Mouse (Mus musculus): ENCODE measurements around the gene Olfr1393. TPM values are rescaled to one million over a fixed set of nuclear protein-coding genes. Genes with fewer than 3 reads are reported as not detected.

The Olfr1393 gene
- polyA plus RNA-seq, 2 experiments: 0.03 to 0.05 TPM

DNA sequence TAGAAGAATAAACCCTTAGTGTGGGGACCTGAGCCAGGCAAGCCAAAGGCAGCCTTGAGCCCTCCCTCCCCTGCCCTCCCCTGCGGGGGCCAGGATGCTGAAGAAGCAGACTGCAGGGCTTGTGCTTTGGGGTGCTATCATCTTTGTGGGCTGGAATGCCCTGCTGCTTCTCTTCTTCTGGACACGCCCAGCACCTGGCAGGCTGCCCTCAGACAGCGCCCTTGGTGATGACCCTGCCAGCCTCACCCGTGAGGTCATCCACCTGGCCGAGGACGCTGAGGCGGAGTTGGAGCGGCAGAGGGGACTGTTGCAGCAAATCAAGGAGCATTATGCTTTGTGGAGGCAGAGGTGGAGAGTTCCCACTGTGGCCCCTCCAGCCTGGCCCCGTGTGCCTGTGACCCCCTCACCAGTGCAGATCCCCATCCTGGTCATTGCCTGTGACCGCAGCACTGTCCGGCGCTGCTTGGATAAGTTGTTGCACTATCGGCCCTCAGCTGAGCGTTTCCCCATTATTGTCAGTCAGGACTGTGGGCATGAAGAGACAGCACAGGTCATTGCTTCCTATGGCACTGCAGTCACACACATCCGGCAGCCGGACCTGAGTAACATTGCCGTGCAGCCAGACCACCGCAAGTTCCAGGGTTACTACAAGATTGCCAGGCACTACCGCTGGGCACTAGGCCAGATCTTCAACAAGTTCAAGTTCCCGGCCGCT lies 17.3 kb upstream of the Olfr1393 start:
- peaks cover 31% of the 10 kb centered on the region for H3K36me3 ChIP-seq (replicated peaks; ENCODE audit: control insufficient read depth, insufficient read depth, low read depth)
- ATAC-seq (ENCODE audit: insufficient read depth): 0 out of 2 replicates have a peak, but pooled peaks have one; percentile 14
- H3K9me3 ChIP-seq (ENCODE audit: control insufficient read depth, low read length): no peaks in the 10 kb centered on the region
- H3K27me3 ChIP-seq (ENCODE audit: control insufficient read depth, insufficient read depth, low read length): no peaks in the 10 kb centered on the region
- H3K4me3 ChIP-seq (ENCODE audit: insufficient read depth in 1 of 2, low read depth in 2 of 2, low read length in 2 of 2): no peak overlapping the region
- WGBS (ENCODE audit: insufficient replicate concordance): 91% methylated on average over 21 of the region's 21 CpGs
- DNase-seq (ENCODE audit: low read depth in 3 of 3, low spot score in 3 of 3): no peak
- no peaks in the 10 kb centered on the region for H3K4me1 ChIP-seq (replicated peaks; ENCODE audit: control insufficient read depth in 2 of 2, insufficient read depth in 2 of 2, low read length in 1 of 2)
- no peak overlapping the region for H3K4me2 ChIP-seq (ENCODE audit: low read depth)
- TF ChIP-seq EP300 (IDR thresholded peaks at IDR 0.05; ENCODE audit: low read depth) (no peak), CTCF (IDR thresholded peaks at IDR 0.05; ENCODE audit: low read depth) (no peak)
- H3K9ac ChIP-seq (replicated peaks): no peak overlapping the region
- no peak overlapping the region for H3K27ac ChIP-seq

DNA sequence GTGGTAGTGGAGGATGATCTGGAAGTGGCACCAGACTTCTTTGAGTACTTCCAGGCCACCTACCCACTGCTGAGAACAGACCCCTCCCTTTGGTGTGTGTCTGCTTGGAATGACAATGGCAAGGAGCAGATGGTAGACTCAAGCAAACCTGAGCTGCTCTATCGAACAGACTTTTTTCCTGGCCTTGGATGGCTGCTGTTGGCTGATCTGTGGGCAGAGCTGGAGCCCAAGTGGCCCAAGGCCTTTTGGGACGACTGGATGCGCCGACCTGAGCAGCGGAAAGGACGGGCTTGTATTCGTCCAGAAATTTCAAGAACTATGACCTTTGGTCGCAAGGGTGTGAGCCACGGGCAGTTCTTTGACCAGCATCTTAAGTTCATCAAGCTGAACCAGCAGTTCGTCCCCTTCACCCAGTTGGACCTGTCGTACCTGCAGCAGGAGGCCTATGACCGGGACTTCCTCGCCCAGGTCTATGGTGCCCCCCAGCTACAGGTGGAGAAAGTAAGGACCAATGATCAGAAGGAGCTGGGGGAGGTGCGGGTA lies 16.7 kb upstream of the Olfr1393 start:
- Histone ChIP-seq H3K4me1 (replicated peaks; ENCODE audit: control insufficient read depth in 2 of 2, insufficient read depth in 2 of 2, low read length in 1 of 2) (0 out of 4 replicates have a peak, but pooled peaks cover 0 to 3% of the 10 kb centered on the region in 2 experiments), H3K9ac (replicated peaks) (no peak overlapping the region), H3K4me3 (ENCODE audit: insufficient read depth in 1 of 2, low read depth in 2 of 2, low read length in 2 of 2) (no peak overlapping the region), H3K27ac (no peak overlapping the region), H3K36me3 (replicated peaks; ENCODE audit: control insufficient read depth, insufficient read depth, low read depth) (peaks cover 31% of the 10 kb centered on the region), H3K9me3 (ENCODE audit: control insufficient read depth, low read length) (no peaks in the 10 kb centered on the region), H3K27me3 (ENCODE audit: control insufficient read depth, insufficient read depth, low read length) (no peaks in the 10 kb centered on the region), H3K4me2 (ENCODE audit: low read depth) (no peak overlapping the region)
- no peak for ATAC-seq (ENCODE audit: insufficient read depth)
- DNase-seq (ENCODE audit: low read depth in 3 of 3, low spot score in 3 of 3): no peak
- TF ChIP-seq CTCF (IDR thresholded peaks at IDR 0.05; ENCODE audit: low read depth) (no peak), EP300 (IDR thresholded peaks at IDR 0.05; ENCODE audit: low read depth) (no peak)
- 85% methylated on average over 14 of the region's 14 CpGs for WGBS (ENCODE audit: insufficient replicate concordance)

DNA sequence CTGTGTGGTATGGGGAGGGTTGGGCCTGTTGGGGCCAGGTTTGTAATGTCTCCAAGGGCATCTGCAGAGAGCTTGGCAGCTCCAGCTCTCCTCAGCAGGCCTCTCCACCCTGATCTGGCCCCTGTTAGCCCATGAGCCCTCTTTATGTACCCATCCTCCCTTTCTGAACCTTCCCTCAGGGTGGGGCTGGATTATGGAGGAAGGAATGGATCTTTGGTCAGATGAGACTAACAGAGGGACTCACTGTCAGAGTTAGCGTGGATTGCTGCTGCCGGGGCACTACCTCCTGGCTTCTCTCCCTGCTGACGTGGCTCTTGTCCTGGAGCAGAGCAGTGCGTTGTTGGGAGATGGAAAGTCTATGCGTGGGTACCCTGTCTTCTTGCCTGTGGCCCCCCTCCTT lies 15.8 kb upstream of the Olfr1393 start:
- Histone ChIP-seq H3K4me1 (replicated peaks; ENCODE audit: control insufficient read depth in 2 of 2, insufficient read depth in 2 of 2, low read length in 1 of 2) (0 out of 4 replicates have a peak, but pooled peaks cover 0 to 4% of the 10 kb centered on the region in 2 experiments), H3K4me3 (ENCODE audit: insufficient read depth in 1 of 2, low read depth in 2 of 2, low read length in 2 of 2) (no peak overlapping the region), H3K27ac (no peak overlapping the region), H3K27me3 (ENCODE audit: control insufficient read depth, insufficient read depth, low read length) (no peaks in the 10 kb centered on the region), H3K9me3 (ENCODE audit: control insufficient read depth, low read length) (no peaks in the 10 kb centered on the region), H3K4me2 (ENCODE audit: low read depth) (no peak overlapping the region), H3K9ac (replicated peaks) (no peak overlapping the region), H3K36me3 (replicated peaks; ENCODE audit: control insufficient read depth, insufficient read depth, low read depth) (peaks cover 27% of the 10 kb centered on the region)
- WGBS (ENCODE audit: insufficient replicate concordance): 79% methylated on average over 5 of the region's 5 CpGs
- DNase-seq (ENCODE audit: low read depth in 3 of 3, low spot score in 3 of 3) (no peak), ATAC-seq (ENCODE audit: insufficient read depth) (no peak)
- no peak for TF ChIP-seq CTCF (IDR thresholded peaks at IDR 0.05; ENCODE audit: low read depth)
- no peak for TF ChIP-seq EP300 (IDR thresholded peaks at IDR 0.05; ENCODE audit: low read depth)

DNA sequence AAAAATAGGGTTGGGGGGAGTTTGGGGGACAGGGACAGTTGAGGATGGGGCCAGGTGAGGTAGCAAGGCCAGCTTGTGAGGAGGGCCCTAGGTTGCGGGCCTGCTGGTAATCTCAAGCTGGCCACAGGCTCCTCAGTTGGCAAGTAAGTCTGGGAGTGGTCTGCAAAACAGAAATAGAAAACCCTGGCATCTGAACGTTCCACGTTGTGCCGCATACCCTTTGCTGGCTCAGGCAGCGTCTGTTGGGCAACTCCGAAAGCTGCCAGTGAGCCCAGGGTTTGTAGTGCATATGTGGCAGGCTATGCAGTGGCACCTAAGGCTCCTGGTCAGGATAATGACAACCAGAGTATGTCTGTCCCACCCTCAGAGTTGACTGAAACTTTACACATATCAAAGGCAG lies 15.0 kb upstream of the Olfr1393 start:
- no peak overlapping the region for H3K4me3 ChIP-seq (ENCODE audit: insufficient read depth in 1 of 2, low read depth in 2 of 2, low read length in 2 of 2)
- H3K27me3 ChIP-seq (ENCODE audit: control insufficient read depth, insufficient read depth, low read length): no peaks in the 10 kb centered on the region
- H3K27ac ChIP-seq: no peak overlapping the region
- TF ChIP-seq CTCF (IDR thresholded peaks at IDR 0.05; ENCODE audit: low read depth) (no peak), EP300 (IDR thresholded peaks at IDR 0.05; ENCODE audit: low read depth) (no peak)
- WGBS (ENCODE audit: insufficient replicate concordance): 82% methylated on average over 6 of the region's 6 CpGs
- H3K9ac ChIP-seq (replicated peaks): no peak overlapping the region
- no peaks in the 10 kb centered on the region for H3K9me3 ChIP-seq (ENCODE audit: control insufficient read depth, low read length)
- no peak for ATAC-seq (ENCODE audit: insufficient read depth)
- no peak for DNase-seq (ENCODE audit: low read depth in 3 of 3, low spot score in 3 of 3)
- H3K4me1 ChIP-seq (replicated peaks; ENCODE audit: control insufficient read depth in 2 of 2, insufficient read depth in 2 of 2, low read length in 1 of 2): peaks cover 0 to 8% of the 10 kb centered on the region in 2 experiments; a peak in 2 of 4 replicates
- peaks cover 26% of the 10 kb centered on the region for H3K36me3 ChIP-seq (replicated peaks; ENCODE audit: control insufficient read depth, insufficient read depth, low read depth)
- H3K4me2 ChIP-seq (ENCODE audit: low read depth): no peak overlapping the region

DNA sequence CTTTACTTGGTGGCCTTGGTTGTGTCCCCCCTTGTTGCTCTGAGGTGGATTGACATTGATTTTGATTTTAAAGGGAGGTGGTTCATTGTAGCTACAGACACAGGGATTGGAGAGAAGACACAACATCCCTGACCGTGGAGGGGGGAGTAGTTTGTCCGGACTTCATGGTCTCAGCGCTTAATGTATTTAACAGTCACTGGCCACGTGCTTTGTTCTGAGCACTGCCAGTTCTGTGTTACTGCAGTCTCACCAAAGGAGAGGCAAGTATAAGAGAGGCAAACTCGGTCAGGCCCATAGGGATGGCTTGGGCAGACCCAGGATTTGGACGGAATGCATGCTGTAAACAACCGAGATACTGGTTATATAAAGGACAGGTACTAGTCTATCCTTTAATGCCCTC lies 14.0 kb upstream of the Olfr1393 start:
- Histone ChIP-seq H3K27me3 (ENCODE audit: control insufficient read depth, insufficient read depth, low read length) (no peaks in the 10 kb centered on the region), H3K27ac (no peak overlapping the region), H3K4me2 (ENCODE audit: low read depth) (no peak overlapping the region), H3K4me3 (ENCODE audit: insufficient read depth in 1 of 2, low read depth in 2 of 2, low read length in 2 of 2) (no peak overlapping the region), H3K4me1 (replicated peaks; ENCODE audit: control insufficient read depth in 2 of 2, insufficient read depth in 2 of 2, low read length in 1 of 2) (peaks cover 0 to 8% of the 10 kb centered on the region in 2 experiments; a peak in 2 of 4 replicates), H3K9me3 (ENCODE audit: control insufficient read depth, low read length) (no peaks in the 10 kb centered on the region), H3K9ac (replicated peaks) (no peak overlapping the region), H3K36me3 (replicated peaks; ENCODE audit: control insufficient read depth, insufficient read depth, low read depth) (peaks cover 26% of the 10 kb centered on the region)
- TF ChIP-seq CTCF (IDR thresholded peaks at IDR 0.05; ENCODE audit: low read depth) (no peak), EP300 (IDR thresholded peaks at IDR 0.05; ENCODE audit: low read depth) (no peak)
- WGBS (ENCODE audit: insufficient replicate concordance): 85% methylated on average over 7 of the region's 7 CpGs
- no peak for ATAC-seq (ENCODE audit: insufficient read depth)
- no peak for DNase-seq (ENCODE audit: low read depth in 3 of 3, low spot score in 3 of 3)

Data from liver, embryonic 14.5 days (tissue).